Mouse (Mus musculus) adrenal gland, adult (tissue): ENCODE data around the gene Lpin2.

Experiments
- DNase-seq, 2 experiments: peaks; one replicate each; pipeline ENCODE4 v3.0.0; 2022 to 2023; ENCODE audit warnings: low spot score in 1 of 2; ENCODE audit not compliant: inconsistent age in 2 of 2

Gene Lpin2

GRCm38 (mm10) chr17:71182211-71182721 is at the start of gene Lpin2:
Gene Lpin2 (plus strand): TSS chr17:71182560.
- DNase-seq: peak in 1 of 2 experiments; percentile 68

GRCm38 (mm10) chr17:71132856-71133439 is 49.4 kb upstream of the Lpin2 start:
- no peak for DNase-seq

- DNase-seq: peak in 1 of 2 experiments; percentile 50
Observed at GRCm38 (mm10) chr17:71134441-71134955, 47.9 kb upstream of the Lpin2 start.

GRCm38 (mm10) chr17:71135108-71135507 is 47.3 kb upstream of the Lpin2 start:
- DNase-seq: peak; percentile 43 to 69

- DNase-seq: no peak
Observed at GRCm38 (mm10) chr17:71135866-71136265, 46.5 kb upstream of the Lpin2 start.

- no peak for DNase-seq
Observed at GRCm38 (mm10) chr17:71136384-71137333, 45.7 kb upstream of the Lpin2 start.

GRCm38 (mm10) chr17:71137334-71137721 is 45.0 kb upstream of the Lpin2 start:
- DNase-seq: no peak

- DNase-seq: no peak
Observed at GRCm38 (mm10) chr17:71142068-71142467, 40.3 kb upstream of the Lpin2 start.

GRCm38 (mm10) chr17:71143155-71143554 is 39.2 kb upstream of the Lpin2 start:
- no peak for DNase-seq

GRCm38 (mm10) chr17:71144322-71145116 is 37.8 kb upstream of the Lpin2 start:
- no peak for DNase-seq

GRCm38 (mm10) chr17:71145248-71145961 is 37.0 kb upstream of the Lpin2 start:
- no peak for DNase-seq

- DNase-seq: peak in 1 of 2 experiments; percentile 58
Observed at GRCm38 (mm10) chr17:71153356-71153755, 29.0 kb upstream of the Lpin2 start.

- peak; percentile 88 to 95 for DNase-seq
Observed at GRCm38 (mm10) chr17:71155271-71155670, 27.1 kb upstream of the Lpin2 start.

GRCm38 (mm10) chr17:71159152-71159567 is 23.2 kb upstream of the Lpin2 start:
- peak in 1 of 2 experiments; percentile 61 for DNase-seq

- no peak for DNase-seq
Observed at GRCm38 (mm10) chr17:71159720-71160119, 22.6 kb upstream of the Lpin2 start.

- no peak for DNase-seq
Observed at GRCm38 (mm10) chr17:71160244-71160995, 21.9 kb upstream of the Lpin2 start.

GRCm38 (mm10) chr17:71164991-71165390 is 17.4 kb upstream of the Lpin2 start:
- DNase-seq: peak; percentile 50 to 76

GRCm38 (mm10) chr17:71168205-71168815 is 14.1 kb upstream of the Lpin2 start:
- no peak for DNase-seq

GRCm38 (mm10) chr17:71168846-71169245 is 13.5 kb upstream of the Lpin2 start:
- DNase-seq: no peak
